Mouse (Mus musculus) intestine, embryonic 14.5 days (tissue): Measurements from ENCODE around the gene Phf3. TPM values are rescaled to one million over a fixed set of nuclear protein-coding genes. Genes with fewer than 3 reads are reported as not detected.

Experiments
- ATAC-seq: fragments of 200-750 bp; cut with Nextera tagmentation; replicated peaks from 2 replicates; pipeline ENCODE4 v1.8.0; 2017; ENCODE audit warnings: low read depth, moderate number of reproducible peaks, moderate TSS enrichment, moderate library complexity; ENCODE audit not compliant: low FRiP score, low TSS enrichment
- DNase-seq: peaks from one replicate; pipeline ENCODE4 v3.0.0-alpha.2; 2018; ENCODE audit warnings: low spot score
- H3K27ac ChIP-seq: fragments of 300-500 bp; sonication (generic); 2 replicates; pipeline ENCODE4 v1.5.1; 2014; ENCODE audit warnings: low read depth, mild to moderate bottlenecking, control low read depth
- H3K27me3 ChIP-seq: fragments of 300-500 bp; sonication (generic); replicated peaks from 2 replicates; pipeline ENCODE4 v1.6.1; 2014; ENCODE audit warnings: low read length, control low read depth; ENCODE audit not compliant: control insufficient read depth, insufficient read depth
- H3K36me3 ChIP-seq: fragments of 300-500 bp; sonication (generic); 2 replicates; pipeline ENCODE4 v1.6.1; 2014; ENCODE audit warnings: low read length, control low read depth; ENCODE audit not compliant: control insufficient read depth, insufficient read depth
- H3K4me1 ChIP-seq: fragments of 300-500 bp; sonication (generic); replicated peaks from 2 replicates; pipeline ENCODE4 v1.6.1; 2014; ENCODE audit warnings: low read length, control low read depth, mixed read lengths; ENCODE audit not compliant: control insufficient read depth, insufficient read depth
- H3K4me2 ChIP-seq: fragments of 300-500 bp; sonication (generic); 2 replicates; pipeline ENCODE4 v1.6.1; 2014; ENCODE audit warnings: low read length
- H3K4me3 ChIP-seq: fragments of 300-500 bp; sonication (generic); 2 replicates; pipeline ENCODE4 v1.5.1; 2014; ENCODE audit warnings: low read depth, low read length, control low read depth, mixed read lengths
- H3K9ac ChIP-seq: fragments of 300-500 bp; sonication (generic); 2 replicates; pipeline ENCODE4 v1.6.1; 2014; ENCODE audit warnings: mild to moderate bottlenecking, low read length
- H3K9me3 ChIP-seq: fragments of 300-500 bp; sonication (generic); 2 replicates; pipeline ENCODE4 v1.6.1; 2016; ENCODE audit warnings: low read length, control low read depth; ENCODE audit not compliant: control insufficient read depth
- WGBS: fragments of 180-500 bp; shearing (Covaris S2); extraction: QIAGEN DNeasy Blood & Tissue Kit; methylation state at CpG from one replicate; pipeline ENCODE4 v1.1.7; 2014; 5-methylcytosine and 5-hydroxymethylcytosine counted together
- polyA plus RNA-seq: library from polyadenylated mRNA; unstranded; fragments of >200 nt; fragmentation: Nextera tagmentation; extraction: Ambion mirVana; gene quantifications from 2 replicates; pipeline ENCODE4 v1.2.1, GENCODE M21; 2014

Gene Phf3
- polyA plus RNA-seq: 41.6 and 51.5 TPM in 2 replicates

DNA sequence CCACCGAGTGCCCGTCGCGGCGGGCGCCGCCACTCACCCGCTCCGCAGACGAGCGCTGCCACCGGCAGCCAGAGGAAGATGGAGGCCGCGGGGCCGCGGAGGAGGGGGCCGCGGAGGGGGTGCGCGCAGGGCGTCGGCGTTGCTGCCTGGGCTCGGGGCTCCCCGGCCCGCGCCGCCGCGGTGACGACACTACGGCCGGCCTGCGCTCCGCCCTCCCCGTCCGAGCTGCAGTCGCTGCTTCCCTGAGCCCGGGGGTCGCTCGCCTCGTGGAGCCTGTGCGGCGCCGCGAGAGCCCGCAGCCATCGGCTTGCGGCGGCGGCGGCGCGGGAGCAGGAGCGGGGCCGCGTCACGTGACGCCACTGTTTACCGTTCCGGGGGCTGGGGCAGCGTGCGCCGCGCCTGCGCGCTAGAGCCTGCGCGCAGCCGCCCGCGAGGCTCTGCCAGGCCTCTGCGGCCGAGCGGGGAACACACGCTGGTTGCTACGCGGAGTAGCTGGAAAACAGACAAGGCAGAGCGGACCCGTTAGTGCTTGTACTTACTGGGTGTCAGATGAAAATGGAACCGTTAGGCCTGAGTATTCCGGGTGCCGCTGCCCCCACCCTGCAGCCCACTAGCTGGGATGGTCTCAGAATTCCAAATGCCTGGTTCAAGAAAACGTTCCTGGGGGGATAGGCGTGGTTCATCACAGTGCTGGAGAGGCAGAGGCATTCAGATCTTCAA, at the start of gene Phf3:
Phf3 (minus strand) TSS at position 381 of the 720 bp plus-strand sequence.
- peak within 1 kb of the TSS; percentile 97 for H3K9ac ChIP-seq
- no peaks in the 10 kb centered on the region for H3K27me3 ChIP-seq
- peaks cover 15% of the 10 kb centered on the region for H3K4me1 ChIP-seq
- H3K9me3 ChIP-seq: no peaks in the 10 kb centered on the region
- H3K4me2 ChIP-seq: peak within 1 kb of the TSS; percentile 68
- peak within 1 kb of the TSS; percentile 99 for H3K27ac ChIP-seq
- ATAC-seq (peak; percentile 93), DNase-seq (peak; percentile 92)
- H3K4me3 ChIP-seq: peak within 1 kb of the TSS; percentile 95
- WGBS: under 1% methylated on average over 75 of the region's 85 CpGs
- 0 out of 2 replicates have a peak, but pooled peaks cover 5% of the 10 kb centered on the region for H3K36me3 ChIP-seq

DNA sequence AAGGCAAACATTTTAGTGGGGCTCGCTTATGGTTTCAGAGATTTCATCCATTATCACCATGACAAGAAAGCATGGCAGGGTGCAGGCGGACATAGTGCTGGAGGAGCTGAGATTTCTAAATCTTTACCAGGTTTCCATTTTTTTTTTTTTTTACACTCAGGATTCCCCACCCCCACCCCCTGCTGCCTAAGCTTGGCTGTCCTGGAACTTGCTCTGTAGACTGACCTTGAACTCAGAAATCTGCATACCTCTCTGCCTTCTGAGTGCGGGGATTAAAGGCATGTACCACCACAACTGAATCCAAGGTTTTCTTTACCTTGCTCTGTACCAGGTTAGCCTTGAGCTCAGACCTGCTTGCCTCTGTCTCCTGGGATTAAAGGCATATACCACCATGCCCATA, 48.5 kb upstream of the Phf3 start:
- DNase-seq (no peak), ATAC-seq (no peak)
- Histone ChIP-seq H3K9me3 (peaks cover 19% of the 10 kb centered on the region), H3K36me3 (no peaks in the 10 kb centered on the region), H3K4me1 (no peaks in the 10 kb centered on the region), H3K27ac (no peak overlapping the region), H3K27me3 (no peaks in the 10 kb centered on the region), H3K4me2 (no peak overlapping the region), H3K4me3 (no peak overlapping the region), H3K9ac (no peak overlapping the region)
- 89% methylated on average over 3 of the region's 3 CpGs for WGBS

DNA sequence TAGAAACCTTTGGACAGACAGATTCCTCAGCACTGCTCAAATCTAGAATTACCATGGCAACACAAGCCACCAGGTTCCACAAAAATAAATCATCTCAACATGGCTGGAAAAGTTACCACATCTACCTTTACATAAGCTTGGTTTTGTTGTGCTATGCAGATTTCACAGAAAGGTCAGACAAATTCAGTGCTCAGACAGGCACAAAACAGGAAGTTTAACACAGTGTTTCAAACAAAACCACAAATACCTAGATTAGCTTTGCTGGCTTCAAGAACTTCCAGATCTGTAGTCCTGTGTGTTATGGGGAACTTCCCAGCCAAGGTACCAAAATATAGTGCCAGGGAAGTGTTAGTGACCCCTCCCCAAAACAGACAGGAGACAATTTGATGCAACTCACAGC, 47.5 kb upstream of the Phf3 start:
- no peaks in the 10 kb centered on the region for H3K4me1 ChIP-seq
- DNase-seq: no peak
- H3K36me3 ChIP-seq: no peaks in the 10 kb centered on the region
- no peaks in the 10 kb centered on the region for H3K27me3 ChIP-seq
- no peak overlapping the region for H3K9ac ChIP-seq
- no peak overlapping the region for H3K4me2 ChIP-seq
- H3K27ac ChIP-seq: no peak overlapping the region
- peaks cover 19% of the 10 kb centered on the region for H3K9me3 ChIP-seq
- H3K4me3 ChIP-seq: no peak overlapping the region
- ATAC-seq: no peak

DNA sequence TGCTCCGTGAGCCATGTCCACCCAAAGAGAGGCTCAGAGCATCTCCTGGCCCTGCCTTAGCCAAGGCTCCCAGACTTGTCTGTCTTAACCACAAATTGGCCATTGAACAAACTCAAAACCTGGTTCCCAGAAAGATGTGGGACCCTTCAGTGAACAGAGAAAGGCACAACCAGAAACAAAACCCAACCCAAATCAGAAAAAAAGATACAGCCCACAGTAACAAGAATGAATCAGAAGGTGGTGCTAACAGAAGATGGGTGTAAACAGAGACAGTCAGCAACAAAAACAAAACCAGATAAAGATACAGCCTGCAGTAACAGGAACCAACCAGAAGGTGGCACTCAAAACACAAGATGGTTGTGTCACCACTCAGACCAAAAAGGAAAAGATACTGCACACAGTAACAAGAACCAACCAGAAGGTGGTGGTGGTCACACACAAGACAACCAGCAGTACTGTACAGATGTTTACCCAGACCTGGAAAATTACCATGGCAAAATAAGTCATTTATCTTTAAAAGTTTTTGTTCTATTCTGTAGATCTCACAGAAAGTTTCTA, 47.0 kb upstream of the Phf3 start:
- Histone ChIP-seq H3K27me3 (no peaks in the 10 kb centered on the region), H3K9ac (no peak overlapping the region), H3K9me3 (peaks cover 19% of the 10 kb centered on the region), H3K4me2 (no peak overlapping the region), H3K27ac (no peak overlapping the region), H3K4me3 (no peak overlapping the region), H3K4me1 (no peaks in the 10 kb centered on the region), H3K36me3 (no peaks in the 10 kb centered on the region)
- no peak for DNase-seq
- no peak for ATAC-seq
- 94% methylated on average over 1 of the region's 1 CpGs for WGBS

DNA sequence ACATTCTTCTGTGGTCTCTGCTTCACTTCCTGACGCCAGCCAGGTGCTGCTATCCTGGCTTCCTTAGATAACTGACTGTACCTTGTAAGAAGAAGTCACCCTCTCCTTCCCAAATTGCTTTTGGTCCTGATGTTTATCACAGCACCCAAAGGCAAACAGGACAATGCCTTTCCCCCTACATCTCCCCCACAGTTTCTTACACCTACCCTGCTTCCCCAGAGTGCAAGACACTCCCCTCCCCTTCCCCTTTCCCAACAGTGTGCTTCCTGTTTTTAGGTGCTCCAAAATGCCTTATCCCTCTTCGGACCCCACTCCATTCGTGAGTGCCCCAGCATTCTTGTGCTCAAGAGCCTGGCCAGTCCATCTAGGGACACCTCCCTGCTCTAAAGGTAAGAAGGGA, 36.5 kb upstream of the Phf3 start:
- no peak overlapping the region for H3K9ac ChIP-seq
- H3K4me3 ChIP-seq: no peak overlapping the region
- H3K27ac ChIP-seq: no peak overlapping the region
- H3K4me2 ChIP-seq: no peak overlapping the region
- no peaks in the 10 kb centered on the region for H3K9me3 ChIP-seq
- no peak for ATAC-seq
- 50% methylated on average over 3 of the region's 3 CpGs for WGBS
- H3K4me1 ChIP-seq: no peaks in the 10 kb centered on the region
- H3K27me3 ChIP-seq: no peaks in the 10 kb centered on the region
- DNase-seq: no peak
- no peaks in the 10 kb centered on the region for H3K36me3 ChIP-seq

DNA sequence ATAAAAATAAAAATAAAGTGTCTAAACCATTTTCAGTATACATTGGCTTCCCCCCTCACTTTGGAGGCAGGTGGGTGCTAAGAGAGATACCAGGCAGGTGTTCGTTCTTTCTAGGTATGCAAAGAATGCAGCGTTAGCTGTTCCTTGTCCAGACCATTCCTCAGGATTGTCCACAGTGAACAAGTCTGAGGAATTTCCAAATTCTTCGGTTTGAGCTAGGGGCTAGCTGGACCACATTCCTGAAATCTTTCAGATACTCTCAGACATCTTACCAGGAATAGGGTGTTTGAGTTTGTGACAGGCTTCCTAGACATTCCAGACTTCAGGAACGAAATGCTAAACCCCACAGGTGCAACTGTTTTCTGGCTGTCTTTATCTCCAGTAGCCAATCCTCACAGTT, 35.1 kb upstream of the Phf3 start:
- no peak overlapping the region for H3K4me3 ChIP-seq
- no peaks in the 10 kb centered on the region for H3K36me3 ChIP-seq
- ATAC-seq: no peak
- H3K27me3 ChIP-seq: no peaks in the 10 kb centered on the region
- H3K9me3 ChIP-seq: no peaks in the 10 kb centered on the region
- no peak for DNase-seq
- H3K9ac ChIP-seq: no peak overlapping the region
- 48% methylated on average over 4 of the region's 4 CpGs for WGBS
- no peak overlapping the region for H3K27ac ChIP-seq
- no peaks in the 10 kb centered on the region for H3K4me1 ChIP-seq
- no peak overlapping the region for H3K4me2 ChIP-seq

DNA sequence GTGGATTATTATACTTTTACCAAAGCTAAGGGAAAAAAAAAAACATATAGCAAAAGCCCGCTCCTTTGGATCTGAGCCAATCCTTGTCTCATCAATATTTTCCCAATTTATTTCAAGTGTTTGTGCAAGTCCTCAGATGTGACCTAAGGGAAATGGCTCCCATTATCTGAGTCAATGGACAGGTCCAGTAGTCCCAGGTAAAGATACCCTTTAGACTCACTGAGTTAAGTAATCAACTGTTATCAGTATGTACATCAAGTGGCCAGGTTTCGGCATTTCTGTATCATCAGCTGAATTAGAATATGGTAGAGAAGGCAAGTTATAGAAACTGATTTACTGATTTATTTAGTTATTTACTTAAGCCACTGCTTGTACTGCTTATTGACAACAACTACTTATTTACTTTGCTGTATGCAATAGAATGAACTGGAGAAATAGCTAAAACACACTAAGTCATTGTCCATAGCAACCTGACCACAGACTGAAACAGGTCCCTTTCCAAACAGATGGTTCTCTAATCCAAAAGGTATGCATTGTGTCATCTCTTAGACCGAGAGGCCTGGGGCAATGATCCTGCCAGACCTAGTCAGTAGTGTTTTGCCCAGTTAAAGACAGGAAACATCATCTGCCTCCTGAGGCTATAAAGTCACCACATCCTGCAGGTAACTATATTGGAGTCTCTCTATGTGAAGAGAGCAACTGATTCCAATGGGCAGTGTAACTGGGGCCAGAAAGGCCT, 29.9 kb upstream of the Phf3 start:
- Histone ChIP-seq H3K4me2 (no peak overlapping the region), H3K9ac (no peak overlapping the region), H3K4me3 (no peak overlapping the region), H3K9me3 (no peaks in the 10 kb centered on the region), H3K4me1 (no peaks in the 10 kb centered on the region), H3K27me3 (no peaks in the 10 kb centered on the region), H3K27ac (no peak overlapping the region), H3K36me3 (no peaks in the 10 kb centered on the region)
- no peak for DNase-seq
- ATAC-seq: no peak
- WGBS: 89% methylated on average over 3 of the region's 3 CpGs

DNA sequence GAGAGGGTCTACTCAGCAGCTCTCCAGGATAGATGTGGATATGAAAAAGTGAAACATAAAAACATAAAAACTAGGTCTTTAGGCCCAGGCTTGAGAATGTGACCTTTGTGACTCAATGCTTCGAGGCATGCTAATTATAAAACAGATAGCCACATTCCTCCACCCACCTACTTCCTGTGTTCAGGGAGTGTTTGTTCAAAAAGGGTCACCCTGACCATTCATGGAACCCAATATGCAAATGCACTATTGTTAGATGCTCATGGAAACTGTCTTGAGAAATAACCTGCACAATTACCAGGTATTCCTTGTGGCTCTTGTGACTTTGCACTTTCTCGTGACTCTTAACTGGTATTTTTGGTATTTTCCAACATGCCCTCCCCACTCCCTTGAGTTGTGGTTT, 25.0 kb upstream of the Phf3 start:
- H3K4me3 ChIP-seq: no peak overlapping the region
- no peaks in the 10 kb centered on the region for H3K4me1 ChIP-seq
- DNase-seq (no peak), ATAC-seq (no peak)
- no peaks in the 10 kb centered on the region for H3K36me3 ChIP-seq
- no peaks in the 10 kb centered on the region for H3K27me3 ChIP-seq
- H3K4me2 ChIP-seq: no peak overlapping the region
- no peaks in the 10 kb centered on the region for H3K9me3 ChIP-seq
- no peak overlapping the region for H3K9ac ChIP-seq
- WGBS: 85% methylated on average over 2 of the region's 2 CpGs
- H3K27ac ChIP-seq: no peak overlapping the region
